Mouse (Mus musculus) granulocyte monocyte progenitor cell, adult 5-6 weeks (primary cell): ENCODE measurements at regions not wholly inside any gene's neighbourhood (a gene's known extent, or its start where the extent isn't known, plus 50 kb on each side); places are given as distances from the start of the nearest gene placed in this dataset.

Experiments used
- ATAC-seq: replicated peaks from 2 replicates; pipeline ENCODE4 v1.8.0; 2016; ENCODE audit warnings: mild to moderate bottlenecking, moderate TSS enrichment, inconsistent platforms; ENCODE audit not compliant: poor library complexity, severe bottlenecking

GRCm38 (mm10) chrX:17965375-17965774 is 180.3 kb upstream of the Dusp21 start:
- ATAC-seq = no peak

- no peak for ATAC-seq
Measured at GRCm38 (mm10) chrX:18014361-18014760, 131.3 kb upstream of the Dusp21 start.

- ATAC-seq = no peak
Measured at GRCm38 (mm10) chrX:18048621-18049020, 97.0 kb upstream of the Dusp21 start.

- no peak for ATAC-seq
Measured at GRCm38 (mm10) chrX:18081449-18081848, 64.2 kb upstream of the Dusp21 start.

- peak; percentile 65 for ATAC-seq
Measured at GRCm38 (mm10) chrX:18093274-18093673, 52.4 kb upstream of the Dusp21 start.
